Mouse (Mus musculus) cerebellum, adult 2 months (tissue): ENCODE results near the gene Gstt4. TPM values are rescaled to one million over a fixed set of nuclear protein-coding genes. Genes with fewer than 3 reads are reported as not detected.
A peak's percentile ranks its signal among the peaks of the same experiment; 100 is the strongest.

ENCODE experiments used
- DNase-seq, 2 experiments: peaks; one replicate each; pipeline ENCODE4 v3.0.0; 2021
- H3K27ac ChIP-seq: fragments of 200-500 bp; 2 replicates; pipeline ENCODE4 v1.5.1; 2012; ENCODE audit warnings: low read length, control low read depth, inconsistent platforms; ENCODE audit not compliant: insufficient read depth
- H3K27me3 ChIP-seq: fragments of 200-500 bp; 2 replicates; pipeline ENCODE4 v1.6.1; 2012; ENCODE audit warnings: inconsistent platforms, mild to moderate bottlenecking, low read length, moderate library complexity; ENCODE audit not compliant: control insufficient read depth, insufficient read depth
- H3K4me1 ChIP-seq: fragments of 200-500 bp; 2 replicates; pipeline ENCODE4 v1.6.1; 2011; ENCODE audit warnings: low read length; ENCODE audit not compliant: control insufficient read depth, insufficient read depth
- H3K4me3 ChIP-seq: fragments of 200-500 bp; replicated peaks from 2 replicates; pipeline ENCODE3; 2011; ENCODE audit warnings: mild to moderate bottlenecking, low read depth, low read length, control low read depth; ENCODE audit not compliant: insufficient read depth
- CTCF ChIP-seq: fragments of 200-500 bp; IDR thresholded peaks from 2 replicates; pipeline ENCODE4 v1.5.1; 2011; ENCODE audit warnings: low read depth, mild to moderate bottlenecking, control low read depth, low read length, moderate library complexity, borderline replicate concordance; ENCODE audit not compliant: insufficient read depth
- POLR2A ChIP-seq: fragments of 200-500 bp; IDR thresholded peaks from 2 replicates; pipeline ENCODE4 v1.6.1; 2011; ENCODE audit warnings: low read length, control low read depth, borderline replicate concordance; ENCODE audit not compliant: insufficient read depth
- WGBS: fragments of 180-500 bp; shearing (Covaris S2); methylation state at CpG from one replicate; pipeline ENCODE4 v1.1.7; 2018; 5-methylcytosine and 5-hydroxymethylcytosine counted together
- polyA plus RNA-seq: library from polyadenylated mRNA; depleted of rRNA; stranded (reverse); fragments of >200 nt; gene quantifications from 2 replicates; pipeline ENCODE4 v1.2.3, GENCODE M21; 2012

The Gstt4 gene
- polyA plus RNA-seq, 1 experiment = not detected

- H3K4me1 ChIP-seq = peaks cover 4% of the 10 kb centered on the region
- no peak overlapping the region for H3K27ac ChIP-seq
- DNase-seq = no peak
- 39% methylated on average over 3 of the region's 3 CpGs for WGBS
- TF ChIP-seq POLR2A (no peak), CTCF (no peak)
- H3K4me3 ChIP-seq = no peak overlapping the region
- no peaks in the 10 kb centered on the region for H3K27me3 ChIP-seq
Measured at GRCm38 (mm10) chr10:75794880-75795279, 27.5 kb downstream of the Gstt4 start.

GRCm38 (mm10) chr10:75790773-75791172 lies 31.6 kb downstream of the Gstt4 start:
- WGBS = 40% methylated on average over 7 of the region's 7 CpGs
- Histone ChIP-seq H3K4me3 (no peak overlapping the region), H3K27ac (no peak overlapping the region), H3K4me1 (no peaks in the 10 kb centered on the region; the same call in 1 of the 2 replicates), H3K27me3 (no peaks in the 10 kb centered on the region)
- TF ChIP-seq CTCF = no peak
- TF ChIP-seq POLR2A = no peak
- no peak for DNase-seq

- no peak overlapping the region for H3K4me3 ChIP-seq
- no peak for DNase-seq
- no peak overlapping the region for H3K27ac ChIP-seq
- H3K27me3 ChIP-seq = no peaks in the 10 kb centered on the region
- TF ChIP-seq POLR2A (no peak), CTCF (no peak)
- WGBS = 95% methylated on average over 5 of the region's 5 CpGs
- no peaks in the 10 kb centered on the region; the same call in 1 of the 2 replicates for H3K4me1 ChIP-seq
Measured at GRCm38 (mm10) chr10:75789841-75790240, 32.5 kb downstream of the Gstt4 start.

- WGBS = 84% methylated on average over 6 of the region's 6 CpGs
- Histone ChIP-seq H3K27me3 (no peaks in the 10 kb centered on the region), H3K4me1 (no peaks in the 10 kb centered on the region; the same call in 1 of the 2 replicates), H3K27ac (no peak overlapping the region), H3K4me3 (no peak overlapping the region)
- DNase-seq = no peak
- TF ChIP-seq CTCF (no peak), POLR2A (no peak)
Measured at GRCm38 (mm10) chr10:75789081-75789735, 33.1 kb downstream of the Gstt4 start.

GRCm38 (mm10) chr10:75788277-75788676 lies 34.1 kb downstream of the Gstt4 start:
- no peaks in the 10 kb centered on the region for H3K27me3 ChIP-seq
- no peak for TF ChIP-seq POLR2A
- no peak for TF ChIP-seq CTCF
- no peak overlapping the region for H3K27ac ChIP-seq
- no peaks in the 10 kb centered on the region for H3K4me1 ChIP-seq
- H3K4me3 ChIP-seq = no peak overlapping the region
- WGBS = 93% methylated on average over 8 of the region's 8 CpGs
- no peak for DNase-seq

GRCm38 (mm10) chr10:75785442-75785841 lies 36.9 kb downstream of the Gstt4 start:
- H3K4me3 ChIP-seq = no peak overlapping the region
- no peak for DNase-seq
- H3K4me1 ChIP-seq = no peaks in the 10 kb centered on the region
- WGBS = 72% methylated on average over 1 of the region's 1 CpGs
- no peaks in the 10 kb centered on the region; the same call in 1 of the 2 replicates for H3K27me3 ChIP-seq
- no peak for TF ChIP-seq POLR2A
- TF ChIP-seq CTCF = no peak
- no peak overlapping the region for H3K27ac ChIP-seq

GRCm38 (mm10) chr10:75780769-75781578 lies 41.4 kb downstream of the Gstt4 start, which contains the start of the genes Gm20441 and Gstt3:
Gene Gm20441 (minus strand): TSS chr10:75780954.
Gene Gstt3 (minus strand): TSS chr10:75781414.
- peak within 1 kb of the TSS; percentile 34 for H3K4me3 ChIP-seq
- peaks cover 3% of the 10 kb centered on the region; the same call in 1 of the 2 replicates for H3K4me1 ChIP-seq
- H3K27me3 ChIP-seq = no peaks in the 10 kb centered on the region; the same call in 1 of the 2 replicates
- 5% methylated on average over 28 of the region's 28 CpGs for WGBS
- no peak for TF ChIP-seq POLR2A
- no peak for TF ChIP-seq CTCF
- no peak within 1 kb of the TSS for H3K27ac ChIP-seq
- peak in 1 of 2 experiments; percentile 22 for DNase-seq
